Mouse (Mus musculus) monocyte, adult 5-6 weeks (primary cell): ENCODE results near the gene Lrch1. TPM values are rescaled to one million over a fixed set of nuclear protein-coding genes. Genes with fewer than 3 reads are reported as not detected.

Source experiments
- ATAC-seq: fragments of 153-309, 156-312 bp; replicated peaks from 2 replicates; pipeline ENCODE4 v1.8.0; 2017; ENCODE audit warnings: mild to moderate bottlenecking; ENCODE audit not compliant: low TSS enrichment, insufficient number of reproducible peaks, severe bottlenecking, poor library complexity, low FRiP score
- total RNA-seq: library from RNA; stranded (forward); fragments of 200-1000, 200-491, 200-594 nt; gene quantifications from 3 replicates; pipeline ENCODE4 v1.2.3, GENCODE M21; 2017

The Lrch1 gene
- 31.4 to 43.1 TPM (median 34.7 TPM) in 3 replicates for total RNA-seq

GRCm38 (mm10) chr14:74947376-74948013 is at the start of gene Lrch1:
TSS of gene Lrch1 (minus strand) at chr14:74947876.
- ATAC-seq, result peak; percentile 63; the same call in 1 of the 2 replicates

GRCm38 (mm10) chr14:74997041-74997440 is 49.4 kb upstream of the Lrch1 start:
- ATAC-seq, result peak; percentile 57

GRCm38 (mm10) chr14:74996556-74996955 is 48.9 kb upstream of the Lrch1 start:
- peak; percentile 82 for ATAC-seq

- ATAC-seq, result peak; percentile 52; the same call in 1 of the 2 replicates
These were observed 42.8 kb upstream of the Lrch1 start for GRCm38 (mm10) chr14:74990504-74990903.

GRCm38 (mm10) chr14:74989909-74990308 is 42.2 kb upstream of the Lrch1 start:
- no peak for ATAC-seq

GRCm38 (mm10) chr14:74989322-74989721 is 41.6 kb upstream of the Lrch1 start:
- 0 out of 2 replicates have a peak, but pooled peaks have one; percentile 48 for ATAC-seq

GRCm38 (mm10) chr14:74986527-74986926 is 38.9 kb upstream of the Lrch1 start:
- ATAC-seq, result no peak

- ATAC-seq, result no peak
These were observed 38.0 kb upstream of the Lrch1 start for GRCm38 (mm10) chr14:74985658-74986057.

GRCm38 (mm10) chr14:74984817-74985391 is 37.2 kb upstream of the Lrch1 start:
- no peak for ATAC-seq

GRCm38 (mm10) chr14:74983079-74983478 is 35.4 kb upstream of the Lrch1 start:
- no peak for ATAC-seq

GRCm38 (mm10) chr14:74981016-74981415 is 33.3 kb upstream of the Lrch1 start:
- ATAC-seq, result no peak

- no peak for ATAC-seq
These were observed 29.3 kb upstream of the Lrch1 start for GRCm38 (mm10) chr14:74976972-74977371.

GRCm38 (mm10) chr14:74974136-74974651 is 26.5 kb upstream of the Lrch1 start:
- ATAC-seq, result no peak

GRCm38 (mm10) chr14:74972687-74973086 is 25.0 kb upstream of the Lrch1 start:
- ATAC-seq, result no peak

- ATAC-seq, result no peak
These were observed 24.5 kb upstream of the Lrch1 start for GRCm38 (mm10) chr14:74972216-74972615.

GRCm38 (mm10) chr14:74963402-74963764 is 15.7 kb upstream of the Lrch1 start:
- no peak for ATAC-seq

- no peak for ATAC-seq
These were observed 15.2 kb upstream of the Lrch1 start for GRCm38 (mm10) chr14:74962713-74963401.

GRCm38 (mm10) chr14:74960568-74960967 is 12.9 kb upstream of the Lrch1 start:
- ATAC-seq, result no peak

GRCm38 (mm10) chr14:74956702-74957101 is 9.0 kb upstream of the Lrch1 start:
- no peak for ATAC-seq

- ATAC-seq, result no peak
These were observed 8.6 kb upstream of the Lrch1 start for GRCm38 (mm10) chr14:74956234-74956633.
